Mouse (Mus musculus) adrenal gland, postnatal 14 days (tissue): ENCODE data around the gene Gm8879. TPM values are rescaled to one million over a fixed set of nuclear protein-coding genes. Genes with fewer than 3 reads are reported as not detected.
"Not testable (repeated sequence)": the region's sequence is repeated elsewhere in the genome, so short reads cannot be mapped to it uniquely, and the experiment has no call there.

Experiments
- DNase-seq: peaks from one replicate; pipeline ENCODE4 v3.0.0; 2021; ENCODE audit warnings: mixed read lengths
- long read RNA-seq, 2 experiments: library from polyadenylated mRNA; stranded (forward); transcript quantifications; one replicate each; pipeline ENCODE4 v2.0.0; 2021
- total RNA-seq: library from RNA; stranded (reverse); gene quantifications from 2 replicates; pipeline ENCODE4 v1.2.3, GENCODE M21; 2021

Gene Gm8879
- total RNA-seq = not detected in 2 replicates
- long read RNA-seq, experiment 1 = 0 reads
- long read RNA-seq, experiment 2 = 0 reads

- not testable (repeated sequence) for DNase-seq
Observed at GRCm38 (mm10) chr5:11127334-11127733, at the start of gene Gm8879. Gm8879 (plus strand) TSS chr5:11127634.

DNA sequence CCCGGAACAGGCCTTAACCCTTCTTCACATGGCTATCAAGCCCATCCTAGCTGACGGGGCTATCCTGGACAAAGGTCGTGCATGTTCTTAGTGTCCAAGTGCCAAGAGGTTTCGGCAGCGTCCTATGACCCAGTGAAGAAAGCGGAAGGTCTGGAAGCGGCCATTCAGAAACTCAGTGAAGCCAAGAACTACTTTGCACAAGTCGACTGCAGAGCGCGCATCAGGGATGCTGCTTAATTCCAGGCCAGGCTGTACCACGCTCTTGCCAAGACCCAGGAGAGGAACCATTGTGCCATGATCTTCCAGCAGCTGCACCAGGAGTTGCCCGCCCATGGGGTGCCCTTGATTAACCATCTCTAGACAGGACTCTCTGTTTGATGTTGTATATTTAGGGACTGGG is 10.6 kb downstream of the Gm8879 start:
- peak; percentile 4 for DNase-seq

Other genes with a start within 250 kb of the Gm8879 start
- gene Gm8871, start 179.8 kb upstream of the Gm8879 start, total RNA-seq = not detected in 2 replicates
- gene Gm8857, start 179.8 kb upstream of the Gm8879 start, total RNA-seq = not detected in 2 replicates
- gene Gm5861, start 55.4 kb downstream of the Gm8879 start, total RNA-seq = not detected in 2 replicates
- not detected in 2 replicates for gene Gm8890, start 128.4 kb downstream of the Gm8879 start, total RNA-seq
- gene Speer1, start 213.9 kb downstream of the Gm8879 start, total RNA-seq = not detected in 2 replicates